Mouse (Mus musculus) intestine, embryonic 16.5 days (tissue): ENCODE measurements around the gene Hif3a. TPM values are rescaled to one million over a fixed set of nuclear protein-coding genes. Genes with fewer than 3 reads are reported as not detected.

Experiments
- ATAC-seq: fragments of 200-750 bp; cut with Nextera tagmentation; 2 replicates; pipeline ENCODE4 v1.8.0; 2017; ENCODE audit warnings: moderate TSS enrichment, moderate library complexity
- H3K27ac ChIP-seq: fragments of 300-500 bp; sonication (generic); 2 replicates; pipeline ENCODE4 v1.5.1; 2014; ENCODE audit warnings: mild to moderate bottlenecking, low read length
- H3K27me3 ChIP-seq: fragments of 300-500 bp; sonication (generic); replicated peaks from 2 replicates; pipeline ENCODE4 v1.6.1; 2014; ENCODE audit warnings: low read length, control low read depth, mixed read lengths; ENCODE audit not compliant: control insufficient read depth, insufficient read depth
- H3K36me3 ChIP-seq: fragments of 300-500 bp; sonication (generic); 2 replicates; pipeline ENCODE4 v1.6.1; 2014; ENCODE audit warnings: low read length, control low read depth; ENCODE audit not compliant: control insufficient read depth, insufficient read depth
- H3K4me1 ChIP-seq: fragments of 300-500 bp; sonication (generic); 2 replicates; pipeline ENCODE4 v1.6.1; 2014; ENCODE audit warnings: low read length, control low read depth, mixed read lengths; ENCODE audit not compliant: control insufficient read depth, insufficient read depth
- H3K4me2 ChIP-seq: fragments of 300-500 bp; sonication (generic); 2 replicates; pipeline ENCODE4 v1.6.1; 2014; ENCODE audit warnings: low read depth, low read length, control low read depth
- H3K4me3 ChIP-seq: fragments of 300-500 bp; sonication (generic); 2 replicates; pipeline ENCODE4 v1.5.1; 2014; ENCODE audit warnings: mild to moderate bottlenecking, low read length
- H3K9ac ChIP-seq: fragments of 300-500 bp; sonication (generic); 2 replicates; pipeline ENCODE4 v1.6.1; 2014; ENCODE audit warnings: low read depth, low read length
- H3K9me3 ChIP-seq: fragments of 300-500 bp; sonication (generic); 2 replicates; pipeline ENCODE4 v1.6.1; 2016; ENCODE audit warnings: low read length, control low read depth; ENCODE audit not compliant: control insufficient read depth
- WGBS: fragments of 180-500 bp; shearing (Covaris S2); extraction: QIAGEN DNeasy Blood & Tissue Kit; methylation state at CpG from one replicate; pipeline ENCODE4 v1.1.7; 2014; 5-methylcytosine and 5-hydroxymethylcytosine counted together
- polyA plus RNA-seq: library from polyadenylated mRNA; unstranded; fragments of >200 nt; fragmentation: Nextera tagmentation; extraction: Ambion mirVana; gene quantifications from 2 replicates; pipeline ENCODE4 v1.2.1, GENCODE M21; 2015

Gene Hif3a
- polyA plus RNA-seq, 1 experiment from 2014 or later = 72.7 TPM

DNA sequence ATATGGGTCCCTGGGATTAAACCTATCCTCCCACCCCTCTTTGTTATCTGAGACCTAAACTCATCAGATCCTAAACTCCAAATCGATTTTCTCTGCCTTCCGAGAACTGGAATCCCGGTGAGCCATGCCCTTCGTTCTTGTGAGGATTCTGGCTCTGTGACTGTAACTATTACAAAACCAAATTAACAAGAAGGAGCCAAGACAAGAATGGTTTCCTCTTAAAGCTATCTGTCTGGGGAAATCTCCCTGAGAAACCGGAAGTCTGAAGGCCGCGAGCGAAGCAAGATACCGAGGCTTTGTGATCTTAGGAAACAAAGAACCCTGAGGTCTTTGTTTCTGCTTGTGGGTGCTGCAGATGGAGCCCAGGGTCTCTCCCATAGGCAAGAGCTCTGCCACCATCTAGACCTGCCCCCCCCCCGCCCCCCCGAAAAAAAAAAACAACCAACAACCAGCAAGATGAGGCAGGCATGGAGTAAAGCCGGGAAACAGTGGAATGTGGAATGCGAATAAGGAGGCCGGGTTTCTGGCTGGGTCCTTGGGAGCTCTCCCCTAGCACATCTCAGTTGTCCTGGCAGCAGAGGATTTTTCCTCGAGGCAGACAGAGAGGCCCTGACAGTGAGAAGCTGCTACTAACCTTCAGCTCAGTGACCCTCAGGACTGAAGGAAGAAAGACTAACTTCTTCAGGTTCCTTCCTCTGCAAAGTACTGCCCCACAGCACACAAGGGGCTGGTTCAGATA is 72.1 kb downstream of the Hif3a start:
- Histone ChIP-seq H3K4me3 (peak overlapping the region; percentile 13; the same call in 1 of the 2 replicates), H3K4me2 (peak overlapping the region; percentile 32), H3K27me3 (no peaks in the 10 kb centered on the region), H3K27ac (peak overlapping the region; percentile 82), H3K9me3 (no peaks in the 10 kb centered on the region), H3K9ac (peak overlapping the region; percentile 50; the same call in 1 of the 2 replicates), H3K36me3 (no peaks in the 10 kb centered on the region), H3K4me1 (peaks cover 35% of the 10 kb centered on the region)
- no peak for ATAC-seq
- 24% methylated on average over 15 of the region's 15 CpGs for WGBS

DNA sequence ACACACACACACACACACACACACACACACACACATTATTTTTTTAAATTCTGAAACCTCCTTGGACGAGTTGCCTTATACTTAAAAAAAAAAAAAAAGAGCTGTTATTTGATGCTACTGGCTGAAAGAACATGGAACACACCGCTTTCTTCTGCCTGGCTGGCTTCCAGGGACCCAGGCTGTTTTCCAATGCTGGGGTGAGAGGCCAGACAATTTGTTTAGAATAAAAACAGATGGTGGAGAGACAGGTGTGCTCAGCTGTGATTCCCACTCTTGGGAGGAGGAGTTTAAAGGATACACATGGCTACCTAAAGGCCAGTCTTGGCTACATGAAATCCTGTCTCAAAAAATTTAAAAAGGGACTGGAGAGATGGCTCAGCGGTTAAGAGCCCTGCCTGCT is 73.8 kb downstream of the Hif3a start:
- Histone ChIP-seq H3K27ac (peak overlapping the region; percentile 43), H3K4me1 (peaks cover 28% of the 10 kb centered on the region), H3K36me3 (no peaks in the 10 kb centered on the region), H3K4me2 (no peak overlapping the region), H3K9ac (no peak overlapping the region), H3K4me3 (no peak overlapping the region), H3K27me3 (no peaks in the 10 kb centered on the region), H3K9me3 (no peaks in the 10 kb centered on the region)
- ATAC-seq = no peak
- WGBS = 42% methylated on average over 3 of the region's 3 CpGs

DNA sequence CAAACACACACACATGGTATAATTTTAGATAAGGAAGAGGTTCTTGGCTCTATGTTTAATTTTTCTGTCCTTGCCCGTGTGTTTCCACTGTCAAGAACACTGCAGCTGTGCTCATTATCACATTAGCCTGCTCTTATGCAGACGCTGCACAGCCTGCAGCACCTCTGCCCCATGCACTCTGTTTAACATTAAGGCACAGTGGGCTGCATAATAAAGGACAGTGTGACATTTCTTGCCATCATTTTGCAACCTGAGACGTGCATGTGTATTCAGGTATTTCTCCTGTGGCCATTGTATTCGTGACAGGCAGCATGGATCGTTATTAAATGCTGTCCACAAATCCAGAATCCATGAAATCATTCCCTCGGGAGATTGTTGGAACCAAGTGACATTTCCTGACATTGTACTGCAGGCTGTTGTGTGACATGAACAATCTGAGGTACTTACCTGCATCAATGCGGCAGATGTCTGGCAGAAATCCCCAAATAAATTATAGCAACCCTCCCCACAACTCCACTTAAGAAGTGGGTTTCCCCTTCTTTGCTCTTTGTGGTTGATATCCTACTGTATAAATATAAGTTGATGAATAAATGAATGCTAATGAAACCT is 74.6 kb downstream of the Hif3a start:
- WGBS = 35% methylated on average over 7 of the region's 7 CpGs
- Histone ChIP-seq H3K36me3 (no peaks in the 10 kb centered on the region), H3K4me2 (no peak overlapping the region), H3K9ac (no peak overlapping the region), H3K9me3 (no peaks in the 10 kb centered on the region), H3K27me3 (no peaks in the 10 kb centered on the region), H3K4me3 (no peak overlapping the region), H3K27ac (no peak overlapping the region), H3K4me1 (peaks cover 32% of the 10 kb centered on the region)
- no peak for ATAC-seq

DNA sequence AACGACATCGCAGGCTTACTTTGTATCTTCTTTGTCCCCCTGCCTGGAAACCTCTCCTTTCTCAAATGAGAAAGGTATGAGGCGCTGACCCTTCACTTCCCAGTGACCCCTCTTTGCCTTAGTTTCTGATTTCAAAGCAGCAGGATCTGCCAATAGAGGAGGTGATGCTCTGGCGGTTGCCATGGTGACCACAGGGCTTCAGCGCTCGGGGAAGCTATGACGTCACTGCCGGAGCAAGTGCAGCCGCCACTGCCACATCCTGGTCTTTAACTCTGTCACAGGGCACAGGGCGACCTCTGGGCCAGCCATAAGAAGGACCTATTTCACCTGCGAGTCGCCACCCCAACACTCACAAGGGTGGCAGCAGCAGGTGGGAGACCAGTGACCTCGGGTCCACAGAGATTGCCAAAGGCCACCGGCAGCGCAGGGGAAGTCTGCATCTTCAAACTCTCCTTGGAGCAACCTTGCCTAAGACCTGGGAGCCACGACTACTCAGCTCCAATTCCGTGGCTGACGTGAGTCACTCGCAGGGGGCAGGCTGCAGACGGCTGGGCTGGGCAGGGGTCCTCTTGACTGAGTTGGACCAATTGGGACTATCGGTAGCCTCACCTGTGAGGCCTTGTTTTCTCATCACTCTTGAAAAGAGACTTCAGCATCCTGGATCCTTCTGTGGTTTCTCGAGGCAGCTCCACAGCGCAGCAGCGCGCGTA is 79.2 kb downstream of the Hif3a start, which contains the start of gene Gm42372:
Gene Gm42372 (plus strand): TSS at position 228 of the 710 bp plus-strand sequence.
- no peak within 1 kb of the TSS for H3K9ac ChIP-seq

More for the DNA sequence above, 79.2 kb downstream of the Hif3a start, which contains the start of gene Gm42372:
- no peaks in the 10 kb centered on the region for H3K36me3 ChIP-seq
- no peak within 1 kb of the TSS for H3K4me2 ChIP-seq
- peaks cover 16% of the 10 kb centered on the region; the same call in 1 of the 2 replicates for H3K4me1 ChIP-seq
- 0 out of 2 replicates have a peak within 1 kb of the TSS, but pooled peaks have one; percentile 5 for H3K4me3 ChIP-seq
- whole genome bisulfite sequencing = 32% methylated on average over 26 of the region's 26 CpGs
- no peak for ATAC-seq
- no peaks in the 10 kb centered on the region for H3K9me3 ChIP-seq
- no peaks in the 10 kb centered on the region for H3K27me3 ChIP-seq
- no peak within 1 kb of the TSS for H3K27ac ChIP-seq

Other genes with a start within 250 kb of the Hif3a start
- gene Strn4, start 246.5 kb downstream of the Hif3a start, polyA plus RNA-seq = 68.9 and 72.3 TPM in 2 replicates
- 20.3 and 22.3 TPM in 2 replicates for gene Fkrp, start 245.7 kb downstream of the Hif3a start, polyA plus RNA-seq
- 10.3 and 11.5 TPM in 2 replicates for gene Prkd2, start 219.5 kb downstream of the Hif3a start, polyA plus RNA-seq
- gene Dact3, start 187.1 kb downstream of the Hif3a start, polyA plus RNA-seq = 1.6 and 1.7 TPM in 2 replicates
- gene Gng8, start 170.6 kb downstream of the Hif3a start, polyA plus RNA-seq = 7.8 and 9.2 TPM in 2 replicates
- gene Ptgir, start 155.9 kb downstream of the Hif3a start, polyA plus RNA-seq = 2.5 and 3.2 TPM in 2 replicates
- 163 and 171 TPM in 2 replicates for gene Calm3, start 138.3 kb downstream of the Hif3a start, polyA plus RNA-seq
- gene Pnmal2, start 117.7 kb downstream of the Hif3a start, polyA plus RNA-seq = 4.9 and 5.4 TPM in 2 replicates
- 2.7 and 2.9 TPM in 2 replicates for gene Pnmal1, start 102.7 kb downstream of the Hif3a start, polyA plus RNA-seq
- 0.23 and 0.32 TPM in 2 replicates for gene Gm42372, start 79.3 kb downstream of the Hif3a start, polyA plus RNA-seq
- 32.6 and 35.6 TPM in 2 replicates for gene Ccdc8, start 69.7 kb downstream of the Hif3a start, polyA plus RNA-seq
- 83.7 and 88.3 TPM in 2 replicates for gene Ppp5c, start 34.5 kb downstream of the Hif3a start, polyA plus RNA-seq
- gene Psg16, start 11.6 kb upstream of the Hif3a start, polyA plus RNA-seq = 0.48 and 0.73 TPM in 2 replicates
- 0.04 TPM in 1 of 2 replicates, not detected in the other for gene Ceacam3, start 87.9 kb upstream of the Hif3a start, polyA plus RNA-seq
- gene Psg29, start 141.1 kb upstream of the Hif3a start, polyA plus RNA-seq = not detected in 2 replicates